Mouse (Mus musculus) erythroblast, embryonic 14.5 days (primary cell): ENCODE data around the gene Elovl7.

Experiments
- GATA1 ChIP-seq: IDR thresholded peaks from 2 replicates; pipeline ENCODE4 v1.6.1; 2012; ENCODE audit warnings: low read length, inconsistent platforms, mixed read lengths
- TAL1 ChIP-seq: IDR thresholded peaks from 3 replicates; pipeline ENCODE4 v1.6.1; 2012; ENCODE audit warnings: low read length, inconsistent platforms, mixed read lengths

- TF ChIP-seq TAL1 (no peak), GATA1 (no peak)
Measured at GRCm38 (mm10) chr13:108195474-108195873, 18.7 kb upstream of the Elovl7 start.
